In the genomic region with DNA sequence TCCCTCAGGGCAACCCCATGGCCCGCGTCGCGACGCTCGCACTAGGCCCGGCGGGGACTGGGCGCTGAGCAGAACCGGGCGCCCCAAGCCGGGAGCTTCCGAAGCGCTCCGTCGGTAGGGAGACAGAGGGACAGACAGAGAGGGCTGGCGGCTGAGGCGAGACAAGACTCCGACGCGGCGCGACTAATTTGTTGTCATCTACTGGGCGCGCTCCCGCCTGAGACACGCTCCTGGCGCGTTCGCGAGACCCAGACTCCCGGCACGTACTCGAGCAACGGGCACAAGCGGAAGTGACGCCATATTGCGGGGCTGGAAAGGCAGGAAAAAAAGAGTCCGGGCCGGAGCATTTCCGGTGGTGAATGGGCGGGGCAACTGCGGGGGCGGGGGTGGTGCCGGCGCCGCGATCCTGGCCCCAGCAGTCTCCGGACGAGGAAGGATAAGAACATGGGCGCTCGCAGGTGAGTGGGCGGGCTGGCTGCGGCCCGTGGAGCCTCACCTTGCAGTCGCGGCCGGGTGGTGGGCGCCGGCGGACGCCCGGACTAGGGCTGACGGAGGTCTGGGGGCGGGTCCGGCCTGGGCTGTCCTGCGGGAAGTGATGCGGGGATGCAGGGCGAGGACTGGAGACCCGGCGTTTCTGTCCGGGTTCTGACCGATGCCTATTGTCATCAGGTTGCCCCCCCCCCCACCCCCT, we compare ENCODE assay signal across 1 mouse cellular context.
TF ChIP-seq lines count a peak whose summit lies in the region.

A gene (minus strand): TSS at position 211 of the 691 bp plus-strand sequence.

TF ChIP-seq in CH12.LX, 34 proteins besides CTCF, POLR2A, EP300 and RAD21 (continued from another document):
- TF ChIP-seq MAX (IDR thresholded peaks at IDR 0.05; ENCODE audit: low read length) (0 out of 2 replicates have a peak, but pooled peaks have one; percentile 37), JUND (conservative IDR thresholded peaks at IDR 0.05; ENCODE audit: low read depth, low read length) (no peak), ETS1 (conservative IDR thresholded peaks at IDR 0.05; ENCODE audit: low read depth, low read length) (no peak), CHD1 (IDR thresholded peaks at IDR 0.05; ENCODE audit: low read depth, low read length) (no peak), ZNF384 (IDR thresholded peaks at IDR 0.05; ENCODE audit: low read depth, low read length) (peak; percentile 73), E2F4 (IDR thresholded peaks at IDR 0.05; ENCODE audit: insufficient replicate concordance, low read depth, low read length) (no peak), USF1 (IDR thresholded peaks at IDR 0.05; ENCODE audit: low read depth, low read length) (no peak), GABPA (IDR thresholded peaks at IDR 0.05; ENCODE audit: insufficient replicate concordance, low read depth, low read length) (no peak), MXI1 (IDR thresholded peaks at IDR 0.05; ENCODE audit: low read depth, low read length) (peak; percentile 58), NELFE (IDR thresholded peaks at IDR 0.05; ENCODE audit: low read depth, low read length) (peak; percentile 47), SMC3 (IDR thresholded peaks at IDR 0.05; ENCODE audit: low read depth, low read length) (no peak), ZKSCAN1 (IDR thresholded peaks at IDR 0.05; ENCODE audit: borderline replicate concordance, low read depth, low read length) (no peak), BHLHE40 (IDR thresholded peaks at IDR 0.05; ENCODE audit: low read depth, low read length) (peak; percentile 54), IRF4 (IDR thresholded peaks at IDR 0.05; ENCODE audit: low read depth, low read length) (no peak), MYC (IDR thresholded peaks at IDR 0.05; ENCODE audit: low read depth, low read length) (no peak), ZC3H11A (IDR thresholded peaks at IDR 0.05; ENCODE audit: low read depth, low read length) (no peak), TCF12 (IDR thresholded peaks at IDR 0.05; ENCODE audit: low read depth, low read length) (0 out of 2 replicates have a peak, but pooled peaks have one; percentile 67), NRF1 (IDR thresholded peaks at IDR 0.05; ENCODE audit: low read depth, low read length) (peak; percentile 18; the same call in 1 of the 2 replicates), JUN (IDR thresholded peaks at IDR 0.05; ENCODE audit: insufficient read depth, low read depth, low read length) (no peak; the same call in 1 of the 2 replicates), USF2 (conservative IDR thresholded peaks at IDR 0.05; ENCODE audit: low read depth, low read length) (no peak)
